Mouse (Mus musculus) liver, embryonic 14.5 days (tissue): Measurements from ENCODE around the gene Klk4.

ENCODE experiments used
- CTCF ChIP-seq: IDR thresholded peaks from 2 replicates; pipeline ENCODE4 v1.5.1; 2016; ENCODE audit warnings: antibody characterized with exemption, low read depth, control low read depth
- EP300 ChIP-seq: IDR thresholded peaks from 2 replicates; pipeline ENCODE4 v1.6.1; 2016; ENCODE audit warnings: antibody characterized with exemption, low read depth

GRCm38 (mm10) chr7:43880912-43881311, at the start of gene Klk4:
- TF ChIP-seq CTCF (no peak), EP300 (no peak)
